Mouse (Mus musculus): ENCODE data around the gene Gtf3c1. TPM values are rescaled to one million over a fixed set of nuclear protein-coding genes. Genes with fewer than 3 reads are reported as not detected.

Gtf3c1 gene
- polyA plus RNA-seq, 1 experiment: 47.9 TPM

DNA sequence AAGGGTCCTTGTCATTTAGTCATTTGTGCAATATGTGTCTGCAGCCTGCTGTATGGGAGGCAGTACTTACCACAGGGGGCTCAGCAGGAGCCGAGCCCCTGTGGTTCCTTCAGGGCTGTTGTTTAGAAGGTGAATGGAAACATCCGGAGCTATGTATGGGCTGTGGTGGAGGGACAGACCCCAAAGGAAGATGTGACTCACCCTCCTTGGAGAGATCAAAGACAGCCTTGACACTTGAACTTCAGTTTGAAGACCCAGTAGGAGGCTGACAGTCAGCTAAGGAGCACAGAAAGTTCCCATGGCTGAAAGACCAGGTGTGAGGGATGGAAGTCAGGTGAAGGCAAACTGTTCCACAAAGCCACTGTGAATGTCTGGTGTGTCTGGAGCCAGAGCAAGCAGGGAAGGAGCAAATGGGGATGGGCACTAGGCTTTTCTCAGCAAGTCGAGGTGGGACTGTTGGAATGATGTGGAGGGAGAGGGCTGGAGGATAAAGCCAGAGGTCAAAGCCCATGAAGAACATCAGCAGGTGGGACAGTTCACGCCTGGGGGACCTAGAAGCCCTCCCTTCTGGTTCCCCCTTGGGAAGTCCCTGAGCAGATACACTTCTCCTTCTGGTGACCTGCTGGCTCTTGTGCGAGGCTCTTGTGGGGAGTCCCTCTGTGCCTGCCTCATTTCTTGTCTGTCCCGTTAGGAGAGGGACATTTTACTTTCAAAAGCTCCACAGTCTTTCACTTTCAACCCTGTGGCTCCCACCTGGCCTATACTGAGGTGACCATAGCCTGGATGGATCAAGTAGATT is 100.0 kb downstream of the Gtf3c1 start:
- Histone ChIP-seq H3K27ac (ENCODE audit: insufficient read depth, low read depth, low read length) (no peak overlapping the region), H3K4me3 (ENCODE audit: insufficient read depth, low read depth, low read length) (no peak overlapping the region), H3K4me1 (ENCODE audit: control insufficient read depth, insufficient read depth, low read length) (no peaks in the 10 kb centered on the region), H3K36me3 (ENCODE audit: control insufficient read depth, insufficient read depth, low read length) (no peaks in the 10 kb centered on the region), H3K27me3 (replicated peaks; ENCODE audit: control insufficient read depth, insufficient read depth, low read length) (no peaks in the 10 kb centered on the region)
- no peak for DNase-seq
- WGBS: 55% methylated on average over 6 of the region's 6 CpGs
- TF ChIP-seq CTCF (conservative IDR thresholded peaks at IDR 0.05; ENCODE audit: insufficient read depth, insufficient read length, low read depth, low read length) (no peak), POLR2A (IDR thresholded peaks at IDR 0.05; ENCODE audit: low read depth, low read length) (no peak)

DNA sequence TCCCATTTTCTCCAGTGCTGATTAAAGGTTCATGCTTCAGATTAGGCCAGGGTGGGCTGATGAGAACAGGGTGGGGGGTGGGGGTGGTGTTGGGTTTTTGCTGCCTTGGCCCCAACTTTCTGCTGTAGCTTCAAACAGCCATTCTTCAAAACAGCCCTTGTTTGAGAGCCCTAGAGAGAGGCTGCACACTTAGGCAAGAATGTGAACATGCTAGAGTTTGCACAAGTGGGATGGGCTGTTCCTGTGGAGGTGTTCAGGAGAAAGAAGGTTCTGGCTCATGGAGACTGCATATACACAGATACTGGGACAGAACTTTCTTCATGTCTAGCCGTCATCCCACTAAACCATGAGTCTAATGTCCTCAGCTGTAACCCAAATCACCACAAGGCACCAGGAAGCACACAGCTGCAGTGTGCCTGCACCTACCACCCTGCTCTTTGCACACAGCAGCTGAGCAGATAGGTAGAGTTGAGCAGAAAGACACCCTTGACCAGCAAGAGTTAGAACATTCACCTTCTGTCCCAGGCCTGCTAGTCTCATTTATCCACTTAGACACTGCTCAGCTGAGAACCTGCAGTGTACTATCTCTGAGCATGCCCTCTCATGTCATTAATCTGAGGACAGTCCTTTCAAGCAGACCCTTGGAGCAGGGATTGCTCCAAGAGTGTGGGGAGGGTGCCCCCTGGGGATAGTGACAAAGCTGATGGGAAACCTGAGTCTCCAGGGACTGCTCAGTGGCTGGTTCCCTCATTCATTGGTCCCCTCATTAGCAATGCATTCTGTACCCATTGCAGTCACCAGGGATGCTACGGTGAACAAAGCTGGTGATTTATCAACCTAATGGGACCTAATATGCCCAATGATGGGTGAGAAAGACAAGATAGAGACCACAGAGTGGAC is 101.1 kb downstream of the Gtf3c1 start:
- Histone ChIP-seq H3K27me3 (replicated peaks; ENCODE audit: control insufficient read depth, insufficient read depth, low read length) (no peaks in the 10 kb centered on the region), H3K36me3 (ENCODE audit: control insufficient read depth, insufficient read depth, low read length) (no peaks in the 10 kb centered on the region), H3K27ac (ENCODE audit: insufficient read depth, low read depth, low read length) (no peak overlapping the region), H3K4me3 (ENCODE audit: insufficient read depth, low read depth, low read length) (no peak overlapping the region), H3K4me1 (ENCODE audit: control insufficient read depth, insufficient read depth, low read length) (no peaks in the 10 kb centered on the region)
- no peak for TF ChIP-seq CTCF (conservative IDR thresholded peaks at IDR 0.05; ENCODE audit: insufficient read depth, insufficient read length, low read depth, low read length)
- no peak for TF ChIP-seq POLR2A (IDR thresholded peaks at IDR 0.05; ENCODE audit: low read depth, low read length)
- no peak for DNase-seq
- 87% methylated on average over 2 of the region's 2 CpGs for WGBS

DNA sequence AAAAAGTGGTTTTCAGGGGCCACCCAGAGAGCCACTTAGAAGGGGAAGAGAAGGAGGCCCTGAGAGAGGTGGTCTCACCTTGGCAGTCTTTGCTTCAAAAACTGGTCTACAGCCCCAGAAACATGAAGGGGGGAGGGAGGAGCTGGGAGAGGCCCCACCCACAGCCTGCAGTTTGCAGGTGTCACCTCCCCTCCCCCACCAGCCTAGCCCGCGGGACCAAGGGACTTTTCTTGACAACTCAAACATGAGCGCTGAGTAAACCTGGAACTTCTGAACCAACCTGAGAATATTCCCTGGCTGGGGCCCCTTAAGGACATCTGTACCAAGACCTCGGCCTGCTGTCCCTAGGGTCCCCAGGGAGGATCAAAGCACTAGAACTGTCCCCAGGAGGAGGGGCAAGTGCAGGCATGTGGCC is 101.8 kb downstream of the Gtf3c1 start:
- TF ChIP-seq POLR2A (IDR thresholded peaks at IDR 0.05; ENCODE audit: low read depth, low read length) (no peak), CTCF (conservative IDR thresholded peaks at IDR 0.05; ENCODE audit: insufficient read depth, insufficient read length, low read depth, low read length) (no peak)
- H3K27ac ChIP-seq (ENCODE audit: insufficient read depth, low read depth, low read length): no peak overlapping the region
- H3K4me3 ChIP-seq (ENCODE audit: insufficient read depth, low read depth, low read length): no peak overlapping the region
- H3K27me3 ChIP-seq (replicated peaks; ENCODE audit: control insufficient read depth, insufficient read depth, low read length): no peaks in the 10 kb centered on the region
- WGBS: 63% methylated on average over 4 of the region's 4 CpGs
- no peak for DNase-seq
- H3K4me1 ChIP-seq (ENCODE audit: control insufficient read depth, insufficient read depth, low read length): no peaks in the 10 kb centered on the region
- no peaks in the 10 kb centered on the region for H3K36me3 ChIP-seq (ENCODE audit: control insufficient read depth, insufficient read depth, low read length)

DNA sequence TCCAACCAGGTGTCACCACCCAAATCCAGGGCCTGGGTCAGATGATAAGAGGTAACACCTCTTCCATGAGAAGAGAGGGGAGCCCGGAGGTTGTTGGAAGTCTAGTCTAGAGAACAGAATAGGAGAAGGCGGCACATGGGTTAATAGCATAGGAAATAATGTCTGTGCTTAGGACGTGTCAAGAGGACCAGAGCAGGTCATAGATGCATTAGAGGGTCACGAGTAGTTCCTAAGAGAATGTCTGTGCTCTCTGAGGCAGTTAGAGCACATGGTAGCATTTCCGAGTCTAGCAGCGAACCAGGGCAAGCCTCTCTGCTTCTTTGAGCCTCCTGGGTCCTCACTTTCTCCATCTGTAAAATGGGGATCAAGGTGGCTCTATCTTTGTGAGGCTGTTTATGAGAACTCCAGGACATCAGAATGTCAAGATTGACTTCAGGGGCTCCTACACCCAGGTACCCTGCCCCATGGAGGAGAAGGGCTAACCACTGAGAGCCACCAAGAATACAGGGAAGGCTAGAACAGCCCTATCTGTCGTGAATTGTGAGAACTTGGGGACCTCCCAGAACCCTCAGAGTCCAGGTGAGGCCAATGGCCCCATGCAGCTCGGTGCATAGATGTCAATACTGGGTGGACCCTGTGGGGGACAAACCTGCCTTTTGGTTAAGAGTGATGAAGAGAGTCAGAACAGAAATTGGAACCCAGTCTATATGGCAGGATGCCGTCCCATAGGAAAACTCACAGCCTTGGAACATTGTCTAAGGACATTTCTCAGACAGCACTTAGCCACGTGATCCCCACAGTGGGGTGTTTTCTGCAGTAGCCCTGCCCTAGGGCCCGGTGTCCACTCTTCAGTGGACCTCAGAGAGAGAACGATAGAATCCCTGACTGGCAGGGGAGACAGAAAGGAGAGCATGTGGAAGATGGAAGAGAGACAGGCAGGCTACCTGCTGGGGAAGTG is 102.9 kb downstream of the Gtf3c1 start:
- TF ChIP-seq CTCF (conservative IDR thresholded peaks at IDR 0.05; ENCODE audit: insufficient read depth, insufficient read length, low read depth, low read length): no peak
- TF ChIP-seq POLR2A (IDR thresholded peaks at IDR 0.05; ENCODE audit: low read depth, low read length): no peak
- WGBS: 78% methylated on average over 12 of the region's 12 CpGs
- no peaks in the 10 kb centered on the region for H3K36me3 ChIP-seq (ENCODE audit: control insufficient read depth, insufficient read depth, low read length)
- no peak overlapping the region for H3K27ac ChIP-seq (ENCODE audit: insufficient read depth, low read depth, low read length)
- H3K4me3 ChIP-seq (ENCODE audit: insufficient read depth, low read depth, low read length): no peak overlapping the region
- no peak for DNase-seq
- no peaks in the 10 kb centered on the region for H3K27me3 ChIP-seq (replicated peaks; ENCODE audit: control insufficient read depth, insufficient read depth, low read length)
- H3K4me1 ChIP-seq (ENCODE audit: control insufficient read depth, insufficient read depth, low read length): no peaks in the 10 kb centered on the region

DNA sequence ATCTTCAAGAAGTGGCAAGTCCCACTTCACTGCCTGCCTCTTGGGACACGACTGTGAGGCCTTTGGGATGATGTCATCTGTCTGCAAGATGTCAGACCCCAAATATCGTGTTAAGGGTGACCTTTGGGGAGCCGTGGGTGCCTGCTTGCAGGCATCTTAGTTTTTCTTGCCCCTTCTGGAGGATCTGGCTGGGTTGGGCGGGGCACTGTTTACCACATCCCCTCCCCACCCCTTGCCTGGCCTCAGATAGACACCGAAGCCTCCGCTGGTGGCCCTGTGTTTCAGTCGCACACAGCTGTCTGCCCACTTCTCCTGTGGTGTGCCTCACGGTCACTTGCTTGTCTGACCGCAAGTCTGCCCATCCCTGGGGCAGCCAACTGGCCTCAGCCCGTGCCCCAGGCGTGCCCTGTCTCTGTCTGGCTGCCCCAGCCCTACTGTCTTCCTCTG is 104.4 kb downstream of the Gtf3c1 start, which contains the start of gene Il21r:
TSS of gene Il21r (plus strand) at position 245 of the 447 bp plus-strand sequence.
- H3K4me3 ChIP-seq (ENCODE audit: insufficient read depth, low read depth, low read length): peak within 1 kb of the TSS; percentile 5; the same call in 1 of the 2 replicates
- peak; percentile 32 for DNase-seq
- no peak within 1 kb of the TSS for H3K27ac ChIP-seq (ENCODE audit: insufficient read depth, low read depth, low read length)
- H3K27me3 ChIP-seq (replicated peaks; ENCODE audit: control insufficient read depth, insufficient read depth, low read length): no peaks in the 10 kb centered on the region
- whole genome bisulfite sequencing: 70% methylated on average over 11 of the region's 11 CpGs
- no peaks in the 10 kb centered on the region for H3K4me1 ChIP-seq (ENCODE audit: control insufficient read depth, insufficient read depth, low read length)
- no peaks in the 10 kb centered on the region for H3K36me3 ChIP-seq (ENCODE audit: control insufficient read depth, insufficient read depth, low read length)
- TF ChIP-seq POLR2A (IDR thresholded peaks at IDR 0.05; ENCODE audit: low read depth, low read length) (no peak), CTCF (conservative IDR thresholded peaks at IDR 0.05; ENCODE audit: insufficient read depth, insufficient read length, low read depth, low read length) (no peak)

DNA sequence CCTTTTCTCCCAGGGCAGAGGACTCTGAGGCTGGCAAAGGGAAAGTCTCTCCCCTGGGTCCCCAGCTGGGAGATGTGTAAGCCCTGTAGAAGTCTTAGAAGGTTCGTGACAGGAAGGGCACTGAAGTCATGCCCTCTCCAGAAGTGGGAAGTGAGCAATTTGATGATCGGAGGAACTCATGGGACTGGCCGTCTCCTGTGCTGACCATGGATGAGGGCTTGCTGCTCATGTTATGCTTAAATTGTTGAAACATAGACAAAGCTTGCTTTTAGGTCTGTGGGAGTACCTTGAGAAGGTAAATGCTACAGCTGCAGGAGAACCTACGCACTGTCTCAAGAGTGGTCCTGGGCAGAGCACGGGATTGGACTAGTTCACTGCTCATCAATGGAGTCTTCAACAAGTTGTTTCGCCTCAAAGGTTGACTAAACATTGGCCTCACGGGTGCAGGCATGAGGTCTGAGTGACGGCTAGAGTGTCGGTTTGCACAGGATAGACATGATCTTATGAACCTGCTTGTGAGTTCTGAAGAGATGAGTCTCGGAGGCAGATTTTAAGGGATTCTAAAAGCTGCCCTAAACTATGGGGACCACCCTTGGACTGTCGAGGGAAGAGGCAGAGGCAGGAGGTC is 105.6 kb downstream of the Gtf3c1 start:
- no peak for DNase-seq
- Histone ChIP-seq H3K27me3 (replicated peaks; ENCODE audit: control insufficient read depth, insufficient read depth, low read length) (no peaks in the 10 kb centered on the region), H3K4me1 (ENCODE audit: control insufficient read depth, insufficient read depth, low read length) (no peaks in the 10 kb centered on the region), H3K4me3 (ENCODE audit: insufficient read depth, low read depth, low read length) (no peak overlapping the region), H3K27ac (ENCODE audit: insufficient read depth, low read depth, low read length) (no peak overlapping the region), H3K36me3 (ENCODE audit: control insufficient read depth, insufficient read depth, low read length) (no peaks in the 10 kb centered on the region)
- 56% methylated on average over 11 of the region's 11 CpGs for WGBS
- TF ChIP-seq POLR2A (IDR thresholded peaks at IDR 0.05; ENCODE audit: low read depth, low read length): no peak
- no peak for TF ChIP-seq CTCF (conservative IDR thresholded peaks at IDR 0.05; ENCODE audit: insufficient read depth, insufficient read length, low read depth, low read length)
